9 mouse cellular contexts compared by ENCODE assay signal in genomic region chr17:63434081-63434480, GRCm38 (mm10).
A peak's percentile ranks its signal among the peaks of the same experiment; 100 is the strongest.
DNase-seq lines count a peak whose midpoint lies in the region; ATAC-seq and TF ChIP-seq lines count a peak whose summit lies in the region.
"Had no signal": no experiment of that assay in that cellular context is flagged by ENCODE, and none has a peak within 500 bp of the region (broad histone marks: within the 10 kb centered on the region; RNA-seq: fewer than 3 reads in every experiment).

No protein-coding gene starts in this region.

- H3K27me3 ChIP-seq in heart, embryonic 11.5 days (ENCODE audit: control insufficient read depth, insufficient read depth, low read length) = no peaks in the 10 kb centered on the region
- no peaks in the 10 kb centered on the region for H3K27me3 ChIP-seq in liver, embryonic 14.5 days (ENCODE audit: control insufficient read depth, insufficient read depth, low read length)
- no peaks in the 10 kb centered on the region for H3K27me3 ChIP-seq in liver, embryonic 12.5 days (replicated peaks)

- no peaks in the 10 kb centered on the region for H3K9me3 ChIP-seq in heart, embryonic 11.5 days (replicated peaks; ENCODE audit: control insufficient read depth, low read length)
- no peaks in the 10 kb centered on the region for H3K9me3 ChIP-seq in liver, embryonic 14.5 days (ENCODE audit: control insufficient read depth, low read length)
- no peaks in the 10 kb centered on the region for H3K9me3 ChIP-seq in liver, embryonic 12.5 days (replicated peaks)

- H3K27ac ChIP-seq in heart, embryonic 11.5 days (ENCODE audit: low read depth, low read length) = no peak overlapping the region
- H3K27ac ChIP-seq in liver, embryonic 14.5 days = no peak overlapping the region
- no peak overlapping the region for H3K27ac ChIP-seq in liver, embryonic 12.5 days
- H3K27ac ChIP-seq: macrophage had no signal

- peak; percentile 34; the same call in 1 of the 2 replicates for TF ChIP-seq CTCF in liver, embryonic 14.5 days (IDR thresholded peaks at IDR 0.05; ENCODE audit: low read depth)

- DNase-seq in heart, adult 8-10 months (ENCODE audit: low spot score) = peak; percentile 32
- no peak for DNase-seq in liver, embryonic 14.5 days (ENCODE audit: low read depth in 3 of 3, low spot score in 3 of 3)
- DNase-seq in ZHBTc4 (ENCODE audit: low read depth, low spot score) = peak; percentile 47
- DNase-seq in lung, postnatal 14 days = peak; percentile 44
- DNase-seq in spleen, postnatal 36 days (ENCODE audit: low spot score in 2 of 2) = no peak
- DNase-seq: thymus, postnatal 36 days had no signal

- no peaks in the 10 kb centered on the region for H3K36me3 ChIP-seq in heart, embryonic 11.5 days (ENCODE audit: control insufficient read depth, insufficient read depth, low read length)
- no peaks in the 10 kb centered on the region for H3K36me3 ChIP-seq in liver, embryonic 14.5 days (replicated peaks; ENCODE audit: control insufficient read depth, insufficient read depth, low read depth)
- no peaks in the 10 kb centered on the region for H3K36me3 ChIP-seq in liver, embryonic 12.5 days

- H3K9ac ChIP-seq in heart, embryonic 11.5 days (ENCODE audit: low read depth, low read length) = no peak overlapping the region
- H3K9ac ChIP-seq in liver, embryonic 14.5 days (replicated peaks) = no peak overlapping the region
- H3K9ac ChIP-seq in liver, embryonic 12.5 days = no peak overlapping the region

- no peak overlapping the region for H3K4me3 ChIP-seq in heart, embryonic 11.5 days (ENCODE audit: low read depth, low read length)
- H3K4me3 ChIP-seq in liver, embryonic 14.5 days (ENCODE audit: insufficient read depth in 1 of 2, low read depth in 2 of 2, low read length in 2 of 2) = no peak overlapping the region
- no peak overlapping the region for H3K4me3 ChIP-seq in liver, embryonic 12.5 days

- no peak overlapping the region for H3K4me2 ChIP-seq in heart, embryonic 11.5 days
- no peak overlapping the region for H3K4me2 ChIP-seq in liver, embryonic 14.5 days (ENCODE audit: low read depth)
- H3K4me2 ChIP-seq in liver, embryonic 12.5 days = no peak overlapping the region

- 54% methylated on average over 6 of the region's 6 CpGs for WGBS in heart, embryonic 11.5 days (ENCODE audit: insufficient replicate concordance)
- 60% methylated on average over 6 of the region's 6 CpGs for WGBS in liver, embryonic 14.5 days (ENCODE audit: insufficient replicate concordance)
- WGBS in liver, embryonic 12.5 days (ENCODE audit: insufficient replicate concordance) = 60% methylated on average over 6 of the region's 6 CpGs

- ATAC-seq in heart, embryonic 11.5 days (replicated peaks; ENCODE audit: insufficient number of reproducible peaks, low FRiP score, low TSS enrichment) = no peak
- no peak for ATAC-seq in liver, embryonic 14.5 days (ENCODE audit: insufficient read depth)
- ATAC-seq in liver, embryonic 12.5 days = no peak

- TF ChIP-seq EP300 in liver, embryonic 14.5 days (IDR thresholded peaks at IDR 0.05; ENCODE audit: low read depth) = no peak

- H3K4me1 ChIP-seq in heart, embryonic 11.5 days (ENCODE audit: control insufficient read depth, insufficient read depth, low read length) = no peaks in the 10 kb centered on the region; the same call in 1 of the 2 replicates
- H3K4me1 ChIP-seq in liver, embryonic 14.5 days (replicated peaks; ENCODE audit: control insufficient read depth in 2 of 2, insufficient read depth in 2 of 2, low read length in 1 of 2) = peaks cover 0 to 14% of the 10 kb centered on the region in 2 experiments; a peak in 2 of 4 replicates
- peaks cover 27% of the 10 kb centered on the region for H3K4me1 ChIP-seq in liver, embryonic 12.5 days

Comparison
In these comparisons a context has a peak if more than half of its experiments do, and no peak if none do; other contexts are left out.
1. DNase-seq: peak in heart, adult 8-10 months (single experiment), ZHBTc4 (single experiment) and lung, postnatal 14 days (single experiment); none in liver, embryonic 14.5 days (0 of 3) and spleen, postnatal 36 days (0 of 2).